Mouse (Mus musculus): ENCODE results near the gene Gm10322. TPM values are rescaled to one million over a fixed set of nuclear protein-coding genes. Genes with fewer than 3 reads are reported as not detected.

The Gm10322 gene
- polyA plus RNA-seq, 2 experiments, result not detected

DNA sequence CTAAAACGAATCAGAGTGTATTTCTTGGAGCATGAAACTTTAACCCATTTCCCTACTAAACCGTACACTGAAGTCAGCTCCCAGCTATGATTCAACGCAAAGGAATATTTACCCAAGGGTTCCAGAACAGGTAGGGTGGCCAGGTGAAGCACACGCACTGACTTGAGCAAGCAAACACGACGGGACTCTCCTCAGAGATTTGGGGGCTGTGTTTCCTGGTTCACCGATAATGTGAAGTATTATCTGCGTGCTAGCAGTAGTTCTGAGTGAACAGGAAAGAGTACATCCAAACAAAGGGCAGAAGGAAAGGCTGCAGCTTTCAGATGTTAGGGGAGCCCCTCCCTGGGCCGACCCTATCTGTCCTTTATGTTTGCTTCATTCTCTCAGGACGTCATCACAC lies 5.5 kb downstream of the Gm10322 start:
- DNase-seq (ENCODE audit: low read depth in 3 of 3, low spot score in 3 of 3), result no peak
- TF ChIP-seq CTCF (IDR thresholded peaks at IDR 0.05; ENCODE audit: low read depth) (no peak), EP300 (IDR thresholded peaks at IDR 0.05; ENCODE audit: low read depth) (no peak)
- 21% methylated on average over 10 of the region's 10 CpGs for WGBS (ENCODE audit: insufficient replicate concordance)
- ATAC-seq (ENCODE audit: insufficient read depth), result no peak
- H3K4me3 ChIP-seq (ENCODE audit: insufficient read depth in 1 of 2, low read depth in 2 of 2, low read length in 2 of 2), result no peak overlapping the region
- no peaks in the 10 kb centered on the region for H3K36me3 ChIP-seq (replicated peaks; ENCODE audit: control insufficient read depth, insufficient read depth, low read depth)
- H3K4me1 ChIP-seq (replicated peaks; ENCODE audit: control insufficient read depth in 2 of 2, insufficient read depth in 2 of 2, low read length in 1 of 2), result peaks cover 0 to 6% of the 10 kb centered on the region in 2 experiments; a peak in 2 of 4 replicates
- H3K27ac ChIP-seq, result no peak overlapping the region
- H3K27me3 ChIP-seq (ENCODE audit: control insufficient read depth, insufficient read depth, low read length), result no peaks in the 10 kb centered on the region
- H3K9ac ChIP-seq (replicated peaks), result no peak overlapping the region
- no peaks in the 10 kb centered on the region for H3K9me3 ChIP-seq (ENCODE audit: control insufficient read depth, low read length)
- H3K4me2 ChIP-seq (ENCODE audit: low read depth), result no peak overlapping the region

DNA sequence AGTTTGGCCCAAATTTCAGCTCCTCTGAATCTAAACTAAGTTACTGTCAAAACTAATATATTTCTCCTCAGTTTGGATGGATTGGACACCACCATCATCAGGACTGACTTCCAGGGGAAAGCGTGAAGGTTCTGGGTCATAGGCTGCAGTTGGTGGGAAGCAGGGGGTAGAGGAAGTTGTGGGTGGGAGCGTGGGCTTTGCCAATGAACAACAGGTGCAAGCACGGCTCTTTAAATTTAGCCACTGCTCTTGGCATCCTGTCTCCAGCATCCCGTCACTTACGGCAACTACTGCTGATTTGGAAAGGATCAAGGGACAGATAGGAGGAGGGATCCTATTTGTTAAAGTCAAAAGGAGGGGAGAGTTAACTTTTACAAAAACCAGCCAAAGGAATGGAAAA lies 7.6 kb downstream of the Gm10322 start:
- H3K27me3 ChIP-seq (ENCODE audit: control insufficient read depth, insufficient read depth, low read length), result no peaks in the 10 kb centered on the region
- no peaks in the 10 kb centered on the region for H3K9me3 ChIP-seq (ENCODE audit: control insufficient read depth, low read length)
- no peak overlapping the region for H3K9ac ChIP-seq (replicated peaks)
- TF ChIP-seq EP300 (IDR thresholded peaks at IDR 0.05; ENCODE audit: low read depth), result no peak
- TF ChIP-seq CTCF (IDR thresholded peaks at IDR 0.05; ENCODE audit: low read depth), result no peak
- no peak overlapping the region for H3K27ac ChIP-seq
- DNase-seq (ENCODE audit: low read depth in 3 of 3, low spot score in 3 of 3) (no peak), ATAC-seq (ENCODE audit: insufficient read depth) (no peak)
- H3K4me2 ChIP-seq (ENCODE audit: low read depth), result no peak overlapping the region
- WGBS (ENCODE audit: insufficient replicate concordance), result 41% methylated on average over 5 of the region's 5 CpGs
- H3K36me3 ChIP-seq (replicated peaks; ENCODE audit: control insufficient read depth, insufficient read depth, low read depth), result no peaks in the 10 kb centered on the region
- H3K4me1 ChIP-seq (replicated peaks; ENCODE audit: control insufficient read depth in 2 of 2, insufficient read depth in 2 of 2, low read length in 1 of 2), result 0 out of 4 replicates have a peak, but pooled peaks cover 0 to 1% of the 10 kb centered on the region in 2 experiments
- no peak overlapping the region for H3K4me3 ChIP-seq (ENCODE audit: insufficient read depth in 1 of 2, low read depth in 2 of 2, low read length in 2 of 2)

DNA sequence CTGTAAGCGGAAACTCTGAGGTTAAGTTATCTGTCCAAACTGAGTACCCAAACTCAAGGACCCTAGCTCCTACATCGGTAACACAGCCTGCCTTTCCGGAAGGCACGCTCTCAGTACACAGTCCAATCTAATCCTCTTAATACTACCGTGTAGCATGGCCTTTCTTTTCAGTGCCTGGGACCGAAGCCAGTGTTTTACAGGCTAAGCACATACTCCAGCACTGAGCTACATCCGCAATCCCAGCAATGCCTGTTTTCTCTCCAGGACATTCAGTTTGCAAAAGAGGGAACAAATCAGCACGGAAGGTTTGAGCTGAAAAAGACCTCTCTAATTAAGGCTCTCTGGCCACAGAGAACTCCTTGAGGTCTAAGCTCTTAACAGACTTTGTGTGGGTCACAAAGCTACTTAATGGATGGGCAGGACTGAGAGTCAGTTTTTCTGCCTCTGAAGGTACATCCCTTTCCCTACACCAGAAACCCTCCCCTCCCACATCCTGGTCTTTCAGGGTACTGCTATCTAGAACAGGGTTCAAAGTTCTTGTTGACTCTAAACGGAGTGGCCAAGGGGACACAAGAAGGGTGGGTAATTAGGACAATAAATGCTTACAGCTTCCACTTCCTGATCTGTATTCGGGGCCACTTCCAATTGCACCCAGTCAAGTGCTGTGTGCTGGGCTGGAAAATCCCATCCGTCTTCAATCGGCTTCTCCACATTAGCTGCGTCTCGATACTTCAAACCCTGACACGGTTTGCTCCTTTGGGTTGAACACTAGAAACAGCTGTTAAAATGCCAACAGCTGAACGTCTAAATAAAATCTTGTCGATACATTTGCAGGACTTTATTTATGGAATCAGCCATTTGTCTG lies 13.0 kb downstream of the Gm10322 start:
- WGBS (ENCODE audit: insufficient replicate concordance), result 60% methylated on average over 17 of the region's 17 CpGs
- no peaks in the 10 kb centered on the region for H3K27me3 ChIP-seq (ENCODE audit: control insufficient read depth, insufficient read depth, low read length)
- H3K4me3 ChIP-seq (ENCODE audit: insufficient read depth in 1 of 2, low read depth in 2 of 2, low read length in 2 of 2), result no peak overlapping the region
- no peaks in the 10 kb centered on the region for H3K36me3 ChIP-seq (replicated peaks; ENCODE audit: control insufficient read depth, insufficient read depth, low read depth)
- DNase-seq (ENCODE audit: low read depth in 3 of 3, low spot score in 3 of 3) (no peak), ATAC-seq (ENCODE audit: insufficient read depth) (no peak)
- TF ChIP-seq CTCF (IDR thresholded peaks at IDR 0.05; ENCODE audit: low read depth) (no peak), EP300 (IDR thresholded peaks at IDR 0.05; ENCODE audit: low read depth) (no peak)
- H3K27ac ChIP-seq, result no peak overlapping the region
- H3K9ac ChIP-seq (replicated peaks), result no peak overlapping the region
- 0 out of 4 replicates have a peak, but pooled peaks cover 0 to 2% of the 10 kb centered on the region in 2 experiments for H3K4me1 ChIP-seq (replicated peaks; ENCODE audit: control insufficient read depth in 2 of 2, insufficient read depth in 2 of 2, low read length in 1 of 2)
- H3K4me2 ChIP-seq (ENCODE audit: low read depth), result no peak overlapping the region
- H3K9me3 ChIP-seq (ENCODE audit: control insufficient read depth, low read length), result no peaks in the 10 kb centered on the region

DNA sequence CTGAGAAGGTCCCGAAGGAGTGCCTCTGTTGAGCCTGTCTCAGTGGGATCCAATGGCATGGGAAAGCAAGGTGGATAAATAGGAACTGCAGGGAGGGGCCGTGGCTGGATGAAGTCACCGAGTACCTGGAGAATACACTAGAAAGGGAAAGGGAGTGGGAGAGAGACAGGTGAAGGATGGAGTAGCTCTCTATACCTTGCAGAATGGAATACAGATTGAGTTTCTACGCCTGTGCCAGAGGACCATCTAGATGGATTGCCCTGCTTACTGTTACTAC lies 13.6 kb downstream of the Gm10322 start:
- no peak overlapping the region for H3K27ac ChIP-seq
- H3K4me1 ChIP-seq (replicated peaks; ENCODE audit: control insufficient read depth in 2 of 2, insufficient read depth in 2 of 2, low read length in 1 of 2), result 0 out of 4 replicates have a peak, but pooled peaks cover 0 to 2% of the 10 kb centered on the region in 2 experiments
- no peak for DNase-seq (ENCODE audit: low read depth in 3 of 3, low spot score in 3 of 3)
- H3K9me3 ChIP-seq (ENCODE audit: control insufficient read depth, low read length), result no peaks in the 10 kb centered on the region
- TF ChIP-seq CTCF (IDR thresholded peaks at IDR 0.05; ENCODE audit: low read depth) (no peak), EP300 (IDR thresholded peaks at IDR 0.05; ENCODE audit: low read depth) (no peak)
- no peak overlapping the region for H3K4me2 ChIP-seq (ENCODE audit: low read depth)
- 62% methylated on average over 4 of the region's 4 CpGs for WGBS (ENCODE audit: insufficient replicate concordance)
- H3K9ac ChIP-seq (replicated peaks), result no peak overlapping the region
- no peak overlapping the region for H3K4me3 ChIP-seq (ENCODE audit: insufficient read depth in 1 of 2, low read depth in 2 of 2, low read length in 2 of 2)
- no peaks in the 10 kb centered on the region for H3K36me3 ChIP-seq (replicated peaks; ENCODE audit: control insufficient read depth, insufficient read depth, low read depth)
- ATAC-seq (ENCODE audit: insufficient read depth), result no peak
- no peaks in the 10 kb centered on the region for H3K27me3 ChIP-seq (ENCODE audit: control insufficient read depth, insufficient read depth, low read length)

DNA sequence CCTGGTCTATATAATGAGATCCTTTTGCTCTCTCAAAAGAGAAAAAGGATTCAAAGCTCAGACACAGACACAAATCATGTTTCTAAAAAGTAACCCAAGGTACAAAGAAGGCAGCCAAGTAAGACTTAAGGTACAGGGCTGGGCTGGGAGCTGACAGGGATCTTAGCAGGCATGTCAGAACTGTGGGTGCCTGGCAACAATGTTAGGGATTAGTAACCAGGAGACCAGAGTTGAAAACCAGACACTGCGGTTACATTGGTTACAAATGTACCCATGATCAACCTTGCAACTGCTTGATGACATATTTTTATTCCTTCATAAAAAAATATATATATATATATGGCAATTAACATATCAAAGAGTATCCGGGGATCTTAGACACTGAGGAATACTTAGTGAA lies 20.2 kb downstream of the Gm10322 start:
- ATAC-seq (ENCODE audit: insufficient read depth), result no peak
- WGBS (ENCODE audit: insufficient replicate concordance), result 66% methylated on average over 2 of the region's 2 CpGs
- H3K27ac ChIP-seq, result no peak overlapping the region

More for the DNA sequence above, 20.2 kb downstream of the Gm10322 start:
- Histone ChIP-seq H3K9me3 (ENCODE audit: control insufficient read depth, low read length) (no peaks in the 10 kb centered on the region), H3K4me3 (ENCODE audit: insufficient read depth in 1 of 2, low read depth in 2 of 2, low read length in 2 of 2) (no peak overlapping the region), H3K36me3 (replicated peaks; ENCODE audit: control insufficient read depth, insufficient read depth, low read depth) (no peaks in the 10 kb centered on the region), H3K9ac (replicated peaks) (no peak overlapping the region), H3K27me3 (ENCODE audit: control insufficient read depth, insufficient read depth, low read length) (no peaks in the 10 kb centered on the region), H3K4me2 (ENCODE audit: low read depth) (no peak overlapping the region), H3K4me1 (replicated peaks; ENCODE audit: control insufficient read depth in 2 of 2, insufficient read depth in 2 of 2, low read length in 1 of 2) (no peaks in the 10 kb centered on the region)
- TF ChIP-seq CTCF (IDR thresholded peaks at IDR 0.05; ENCODE audit: low read depth), result no peak
- TF ChIP-seq EP300 (IDR thresholded peaks at IDR 0.05; ENCODE audit: low read depth), result no peak
- DNase-seq (ENCODE audit: low read depth in 3 of 3, low spot score in 3 of 3), result no peak
